Mouse (Mus musculus) CD4-positive helper T cell, adult 2 months (primary cell): ENCODE data around the gene Troap.

ENCODE experiments used
- DNase-seq: peaks from one replicate; pipeline ENCODE4 v3.0.0-alpha.2; 2012; ENCODE audit warnings: low read depth, missing footprints, low spot score

Gene Troap

GRCm38 (mm10) chr15:99074019-99074599 lies at the start of gene Troap:
Gene Troap, plus strand, starts transcription at chr15:99074575.
- no peak for DNase-seq

GRCm38 (mm10) chr15:99024668-99025314 lies 49.6 kb upstream of the Troap start:
- DNase-seq = peak; percentile 78

GRCm38 (mm10) chr15:99025414-99025813 lies 49.0 kb upstream of the Troap start:
- DNase-seq = no peak

GRCm38 (mm10) chr15:99026259-99026658 lies 48.1 kb upstream of the Troap start:
- peak; percentile 84 for DNase-seq

- DNase-seq = no peak
Measured at GRCm38 (mm10) chr15:99027116-99027515, 47.3 kb upstream of the Troap start.

GRCm38 (mm10) chr15:99028874-99029458 lies 45.4 kb upstream of the Troap start:
- DNase-seq = peak; percentile 46

GRCm38 (mm10) chr15:99029619-99030584 lies 44.5 kb upstream of the Troap start, which contains the start of gene Tuba1c:
Gene Tuba1c, plus strand, starts transcription at chr15:99029891.
- peak; percentile 97 for DNase-seq

GRCm38 (mm10) chr15:99030585-99031387 lies 43.6 kb upstream of the Troap start:
- DNase-seq = peak; percentile 66

GRCm38 (mm10) chr15:99031388-99031675 lies 43.0 kb upstream of the Troap start:
- no peak for DNase-seq

GRCm38 (mm10) chr15:99032041-99032725 lies 42.2 kb upstream of the Troap start:
- DNase-seq = no peak

- no peak for DNase-seq
Measured at GRCm38 (mm10) chr15:99032726-99033250, 41.6 kb upstream of the Troap start.

- no peak for DNase-seq
Measured at GRCm38 (mm10) chr15:99033498-99034270, 40.7 kb upstream of the Troap start.

GRCm38 (mm10) chr15:99035431-99035830 lies 38.9 kb upstream of the Troap start:
- no peak for DNase-seq

GRCm38 (mm10) chr15:99036249-99036905 lies 38.0 kb upstream of the Troap start:
- DNase-seq = no peak

GRCm38 (mm10) chr15:99038025-99038424 lies 36.4 kb upstream of the Troap start:
- no peak for DNase-seq

- DNase-seq = no peak
Measured at GRCm38 (mm10) chr15:99038797-99039196, 35.6 kb upstream of the Troap start.

GRCm38 (mm10) chr15:99039306-99039705 lies 35.1 kb upstream of the Troap start:
- DNase-seq = no peak

- DNase-seq = no peak
Measured at GRCm38 (mm10) chr15:99039996-99040919, 34.1 kb upstream of the Troap start.
